In the genomic region with DNA sequence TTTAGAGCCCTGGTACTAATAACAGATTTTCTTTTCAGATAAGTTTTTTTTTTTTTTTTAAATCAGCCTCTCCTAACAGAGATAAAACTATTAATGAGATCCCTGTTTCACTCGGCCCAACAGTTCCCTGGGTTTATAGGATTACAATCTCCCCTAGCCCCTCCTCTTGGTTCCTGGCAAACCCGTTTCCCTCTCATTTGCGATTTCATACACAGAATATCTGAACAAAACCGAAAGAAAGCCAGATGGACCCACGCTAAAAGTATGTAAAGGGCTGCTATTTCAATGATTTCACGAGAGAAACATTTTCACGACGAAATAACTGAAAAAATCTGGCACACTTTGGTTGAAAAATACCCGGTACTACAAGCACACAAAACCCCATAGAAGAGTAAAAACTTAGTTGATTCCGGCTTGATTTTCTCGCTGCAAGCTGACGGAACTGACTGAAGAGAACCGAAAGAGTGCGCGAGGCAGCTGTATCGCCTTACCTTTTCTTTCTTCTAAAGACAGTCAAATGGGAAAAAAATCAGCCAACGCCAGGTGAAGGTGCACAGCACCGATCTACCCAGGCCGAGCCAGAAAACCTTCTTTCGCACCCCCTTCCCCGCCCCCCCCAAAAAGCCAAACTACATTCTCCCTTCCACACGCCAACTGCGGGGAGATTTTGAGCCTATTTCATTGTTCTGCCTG, we compare ENCODE assay signal across 8 mouse cellular contexts. TPM values are rescaled to one million over a fixed set of nuclear protein-coding genes. Genes with fewer than 3 reads are reported as not detected.
DNase-seq lines count a peak whose midpoint lies in the region; ATAC-seq and TF ChIP-seq lines count a peak whose summit lies in the region.

No protein-coding gene starts in this region.

- peak overlapping the region; percentile 91 for H3K9ac ChIP-seq in MEL (ENCODE audit: control insufficient read depth, low read depth, low read length, poor library complexity, severe bottlenecking)
- H3K9ac ChIP-seq in lung, embryonic 15.5 days: peak overlapping the region; percentile 97

- under 1% methylated on average over 23 of the region's 23 CpGs for WGBS in lung, embryonic 15.5 days

- no peak for TF ChIP-seq POLR2A in MEL (IDR thresholded peaks at IDR 0.05; ENCODE audit: control insufficient read depth in 1 of 2, insufficient read depth in 1 of 2, low read depth in 1 of 2, low read length in 2 of 2, poor library complexity in 1 of 2)

- peak; percentile 41 for ATAC-seq in erythroid progenitor cell, adult 5-6 weeks (replicated peaks; ENCODE audit: low FRiP score, poor library complexity, severe bottlenecking)
- ATAC-seq in lung, embryonic 15.5 days (ENCODE audit: borderline replicate concordance, extremely low read depth, low FRiP score, low TSS enrichment): no peak

- no peaks in the 10 kb centered on the region for H3K9me3 ChIP-seq in MEL (replicated peaks; ENCODE audit: insufficient read depth, low read length)
- no peaks in the 10 kb centered on the region for H3K9me3 ChIP-seq in lung, embryonic 15.5 days

- TF ChIP-seq RAD21 in MEL (IDR thresholded peaks at IDR 0.05; ENCODE audit: low read depth, low read length): no peak

- H3K4me3 ChIP-seq in MEL (ENCODE audit: control insufficient read depth in 1 of 2, insufficient read depth in 1 of 2, low read depth in 2 of 2, low read length in 2 of 2): peak overlapping the region; percentile 74 to 88
- H3K4me3 ChIP-seq in lung, embryonic 15.5 days: peak overlapping the region; percentile 94

- peak; percentile 16 to 44 for DNase-seq in cerebellum, postnatal 14 days
- DNase-seq in cerebellum, postnatal 4 days (ENCODE audit: low spot score in 2 of 2): no peak
- DNase-seq in MEL (ENCODE audit: low read depth, low spot score): peak; percentile 74
- peak; percentile 79 for DNase-seq in induced T-regulatory cell, adult 2 months (ENCODE audit: low read depth)
- DNase-seq in spleen, adult 12 weeks (ENCODE audit: low spot score): peak; percentile 22
- no peak for DNase-seq in cerebellum, adult 11-12 months

- H3K4me1 ChIP-seq in MEL (ENCODE audit: control insufficient read depth in 1 of 2, insufficient read depth in 2 of 2, low read length in 2 of 2): peaks cover 0 to 4% of the 10 kb centered on the region in 2 experiments; a peak in 1 of 4 replicates
- H3K4me1 ChIP-seq in lung, embryonic 15.5 days: peaks cover 24% of the 10 kb centered on the region

- peak overlapping the region; percentile 80 for H3K27ac ChIP-seq in MEL (ENCODE audit: control insufficient read depth, low read depth, low read length)
- peak overlapping the region; percentile 92 for H3K27ac ChIP-seq in lung, embryonic 15.5 days

- H3K27me3 ChIP-seq in MEL (ENCODE audit: control insufficient read depth in 1 of 2, insufficient read depth in 2 of 2, low read length in 2 of 2): peaks cover 9 to 12% of the 10 kb centered on the region in 2 experiments
- H3K27me3 ChIP-seq in lung, embryonic 15.5 days: no peaks in the 10 kb centered on the region

- H3K4me2 ChIP-seq in lung, embryonic 15.5 days: peak overlapping the region; percentile 56

- peaks cover 11% of the 10 kb centered on the region for H3K79me2 ChIP-seq in MEL (ENCODE audit: control insufficient read depth, insufficient read depth, low read length, poor library complexity)

- no peak for TF ChIP-seq CTCF in MEL (IDR thresholded peaks at IDR 0.05 in 2 of 3, conservative IDR thresholded peaks at IDR 0.05 in 1 of 3; ENCODE audit: control insufficient read depth in 1 of 3, insufficient read depth in 1 of 3, low read depth in 2 of 3, low read length in 3 of 3, poor library complexity in 1 of 3, severe bottlenecking in 1 of 3)

- no peaks in the 10 kb centered on the region for H3K36me3 ChIP-seq in MEL (ENCODE audit: control insufficient read depth in 1 of 2, insufficient read depth in 2 of 2, low read length in 2 of 2)
- H3K36me3 ChIP-seq in lung, embryonic 15.5 days: no peaks in the 10 kb centered on the region; the same call in 1 of the 2 replicates

- TF ChIP-seq EP300 in MEL (IDR thresholded peaks at IDR 0.05; ENCODE audit: low read depth in 1 of 2, low read length in 2 of 2): no peak

TF ChIP-seq in MEL, 35 proteins besides CTCF, POLR2A, EP300 and RAD21:
- TF ChIP-seq SIN3A (IDR thresholded peaks at IDR 0.05; ENCODE audit: low read length): peak; percentile 16
- 0 out of 2 replicates have a peak, but pooled peaks have one; percentile 18 for TF ChIP-seq SMC3 (IDR thresholded peaks at IDR 0.05; ENCODE audit: low read depth, low read length)
- 0 out of 2 replicates have a peak, but pooled peaks have one; percentile 62 for TF ChIP-seq UBTF (IDR thresholded peaks at IDR 0.05; ENCODE audit: borderline replicate concordance, insufficient read depth, low read depth, low read length)
- peak; percentile 45; the same call in 1 of the 2 replicates for TF ChIP-seq MXI1 (IDR thresholded peaks at IDR 0.05; ENCODE audit: low read depth, low read length)
- TF ChIP-seq MAZ (IDR thresholded peaks at IDR 0.05; ENCODE audit: low read depth, low read length): peak; percentile 35; the same call in 1 of the 2 replicates
- TF ChIP-seq MYC (IDR thresholded peaks at IDR 0.05; ENCODE audit: low read depth, low read length): 0 out of 2 replicates have a peak, but pooled peaks have one; percentile 44
- no peak for TF ChIP-seq POLR2AphosphoS5 (IDR thresholded peaks at IDR 0.05; ENCODE audit: borderline replicate concordance, low read depth, low read length)
- TF ChIP-seq RCOR1 (IDR thresholded peaks at IDR 0.05; ENCODE audit: low read depth, low read length): no peak
- TF ChIP-seq ZNF384 (IDR thresholded peaks at IDR 0.05; ENCODE audit: low read depth, low read length): peak; percentile 87
- no peak for TF ChIP-seq MEF2A (IDR thresholded peaks at IDR 0.05; ENCODE audit: extremely low read depth, insufficient replicate concordance, low read depth, low read length, poor library complexity, severe bottlenecking)
- peak; percentile 56 for TF ChIP-seq GATA1 (IDR thresholded peaks at IDR 0.05; ENCODE audit: low read depth, low read length)
- peak; percentile 80; the same call in 1 of the 2 replicates for TF ChIP-seq CHD1 (IDR thresholded peaks at IDR 0.05; ENCODE audit: low read depth, low read length)

RNA-seq across cellular contexts. Expression of gene Tbxas1, which starts 0.5 kb away (rescaled TPM):
- 0.54 and 0.65 TPM in 2 replicates for total RNA-seq in MEL (2012; rRNA removed)
- 1 to 10 TPM in 1 of 2 experiments, not detected in 1; 2.7 TPM for polyA plus RNA-seq in MEL (2012; ENCODE audit: insufficient read depth in 1 of 2, insufficient read length in 2 of 2, low read depth in 1 of 2, low replicate concordance in 2 of 2, missing spikeins in 1 of 2)
- total RNA-seq in erythroid progenitor cell, adult 5-6 weeks (2015; ENCODE audit: low replicate concordance): 18.7 and 18.9 TPM in 2 replicates
- total RNA-seq in erythroid progenitor cell, adult 5-6 weeks (2017; ENCODE audit: low replicate concordance): 18.6 and 48.0 TPM in 2 replicates
- polyA plus RNA-seq in lung, embryonic 15.5 days (2015; fragmentation: Nextera tagmentation; extraction: Ambion mirVana): 2.5 and 3.4 TPM in 2 replicates

RNA-seq across cellular contexts. Expression of gene Hipk2, which starts 1.3 kb away (rescaled TPM):
- 3.9 and 4.3 TPM in 2 replicates for total RNA-seq in MEL (2012; rRNA removed)
- 10 to 100 TPM; 14.1 to 85.1 TPM for polyA plus RNA-seq in MEL (2012; ENCODE audit: insufficient read depth in 1 of 2, insufficient read length in 2 of 2, low read depth in 1 of 2, low replicate concordance in 2 of 2, missing spikeins in 1 of 2)
- 274 and 280 TPM in 2 replicates for total RNA-seq in erythroid progenitor cell, adult 5-6 weeks (2015; ENCODE audit: low replicate concordance)
- 160 and 174 TPM in 2 replicates for total RNA-seq in erythroid progenitor cell, adult 5-6 weeks (2017; ENCODE audit: low replicate concordance)
- 18.0 and 21.8 TPM in 2 replicates for polyA plus RNA-seq in lung, embryonic 15.5 days (2015; fragmentation: Nextera tagmentation; extraction: Ambion mirVana)

Comparison
In these comparisons a context has a peak if more than half of its experiments do, and no peak if none do; other contexts are left out.
1. DNase-seq: peak in cerebellum, postnatal 14 days (2 of 2), MEL (single experiment), induced T-regulatory cell, adult 2 months (single experiment) and spleen, adult 12 weeks (single experiment); none in cerebellum, postnatal 4 days (0 of 2) and cerebellum, adult 11-12 months (single experiment).
2. RNA of gene Tbxas1, which starts 0.5 kb away (total RNA-seq): 18.6 to 48.0 TPM in erythroid progenitor cell, adult 5-6 weeks; 0.54 to 0.65 TPM in MEL; every median in the first group is over 10 times any median in the second.
3. RNA of gene Hipk2, which starts 1.3 kb away (total RNA-seq): 160 to 280 TPM in erythroid progenitor cell, adult 5-6 weeks; 3.9 to 4.3 TPM in MEL; every median in the first group is over 10 times any median in the second.